Mouse (Mus musculus) heart, embryonic 10.5 days (tissue): ENCODE results near the gene Rassf3. TPM values are rescaled to one million over a fixed set of nuclear protein-coding genes. Genes with fewer than 3 reads are reported as not detected.
A peak's percentile ranks its signal among the peaks of the same experiment; 100 is the strongest.

Source experiments
- DNase-seq: peaks from one replicate; pipeline ENCODE4 v3.0.0-alpha.2; 2017; ENCODE audit warnings: low spot score
- H3K27ac ChIP-seq: fragments of 300-500 bp; sonication (generic); 2 replicates; pipeline ENCODE4 v1.5.1; 2016; ENCODE audit warnings: mild to moderate bottlenecking
- H3K27me3 ChIP-seq: fragments of 300-500 bp; sonication (generic); 2 replicates; pipeline ENCODE4 v1.6.1; 2016; ENCODE audit warnings: mild to moderate bottlenecking; ENCODE audit not compliant: poor library complexity, insufficient read depth, severe bottlenecking
- H3K36me3 ChIP-seq: fragments of 300-500 bp; sonication (generic); 2 replicates; pipeline ENCODE4 v1.6.1; 2016; ENCODE audit warnings: mild to moderate bottlenecking, moderate library complexity
- H3K4me1 ChIP-seq: fragments of 300-500 bp; sonication (generic); 2 replicates; pipeline ENCODE4 v1.6.1; 2016; ENCODE audit warnings: mild to moderate bottlenecking
- H3K4me3 ChIP-seq: fragments of 300-500 bp; sonication (generic); 2 replicates; pipeline ENCODE4 v1.5.1; 2016; ENCODE audit warnings: mild to moderate bottlenecking, moderate library complexity
- H3K9me3 ChIP-seq: fragments of 300-500 bp; sonication (generic); 2 replicates; pipeline ENCODE4 v1.6.1; 2016; ENCODE audit warnings: mild to moderate bottlenecking, moderate library complexity
- WGBS: fragments of 180-500 bp; shearing (Covaris S2); methylation state at CpG from one replicate; pipeline ENCODE4 v1.1.7; 2016; 5-methylcytosine and 5-hydroxymethylcytosine counted together
- polyA plus RNA-seq: library from polyadenylated mRNA; unstranded; fragments of >200 nt; fragmentation: Nextera tagmentation; extraction: Ambion mirVana; gene quantifications from 2 replicates; pipeline ENCODE4 v1.2.1, GENCODE M21; 2016

Gene Rassf3
- polyA plus RNA-seq, 1 experiment from 2014 or later = 21.1 TPM

DNA sequence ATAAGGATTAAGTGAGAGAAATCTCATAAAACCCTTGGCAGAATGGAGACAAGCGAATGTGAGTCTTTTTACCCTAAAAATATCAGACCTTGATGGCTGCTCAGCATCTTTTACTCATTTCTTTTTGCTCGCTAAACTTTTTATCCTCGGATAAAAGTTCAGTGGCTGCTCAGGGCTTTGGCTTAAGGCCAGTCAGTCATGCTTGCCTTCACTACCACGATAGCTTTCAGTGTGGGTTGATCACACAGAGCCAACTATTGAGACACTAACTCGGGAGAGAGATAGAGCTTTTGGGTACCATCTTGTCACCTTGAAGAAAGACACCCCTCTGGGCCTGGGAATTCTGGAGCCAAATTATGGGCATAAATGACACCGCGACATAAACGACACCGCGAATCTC is 5.0 kb upstream of the Rassf3 start:
- DNase-seq = no peak
- WGBS = 89% methylated on average over 10 of the region's 10 CpGs
- H3K4me1 ChIP-seq = peaks cover 9% of the 10 kb centered on the region
- no peaks in the 10 kb centered on the region for H3K9me3 ChIP-seq
- H3K27ac ChIP-seq = no peak overlapping the region
- no peaks in the 10 kb centered on the region for H3K36me3 ChIP-seq
- no peaks in the 10 kb centered on the region for H3K27me3 ChIP-seq
- no peak overlapping the region for H3K4me3 ChIP-seq

DNA sequence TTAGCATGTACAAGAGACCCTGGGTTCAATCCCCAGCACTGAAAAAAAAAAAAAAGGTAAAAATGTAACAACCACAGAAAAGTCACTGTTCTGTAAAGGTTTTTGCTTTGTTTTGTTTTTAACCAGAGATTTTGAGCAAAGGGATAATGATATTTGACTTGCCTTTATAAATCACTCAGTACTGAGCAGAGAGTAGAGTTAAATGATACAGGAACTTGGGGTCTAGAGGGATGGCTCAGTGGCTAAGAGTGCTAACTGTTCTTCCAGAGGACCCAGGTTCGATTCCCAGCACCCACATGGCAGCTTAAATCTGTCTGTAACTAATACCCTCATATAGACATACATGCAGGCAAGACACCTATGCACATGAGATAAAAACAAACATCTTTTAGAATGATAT is 3.8 kb upstream of the Rassf3 start:
- WGBS = 91% methylated on average over 1 of the region's 1 CpGs
- Histone ChIP-seq H3K4me1 (peaks cover 17% of the 10 kb centered on the region), H3K36me3 (no peaks in the 10 kb centered on the region), H3K9me3 (no peaks in the 10 kb centered on the region), H3K27ac (no peak overlapping the region), H3K27me3 (no peaks in the 10 kb centered on the region), H3K4me3 (no peak overlapping the region)
- DNase-seq = no peak

DNA sequence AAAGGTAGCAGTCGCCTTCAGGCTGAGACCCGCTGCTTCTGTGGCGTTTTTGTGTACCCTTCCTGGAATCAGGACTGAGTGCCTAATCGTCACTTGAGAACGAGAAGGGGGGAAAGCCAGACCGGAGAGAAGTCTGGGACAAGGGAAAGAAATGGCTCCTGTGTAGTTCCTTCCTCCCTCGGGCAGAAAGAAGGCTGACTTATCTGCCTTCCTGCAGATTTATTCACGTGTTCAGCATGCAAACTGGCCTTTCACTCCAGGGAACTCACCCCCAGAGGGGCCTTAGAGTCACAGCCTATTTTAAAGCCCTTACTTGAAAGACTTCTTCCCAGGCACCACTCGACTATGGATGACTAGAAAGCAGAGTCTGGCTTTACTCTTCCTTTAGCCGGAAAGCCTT is 1.3 kb upstream of the Rassf3 start:
- peaks cover 39% of the 10 kb centered on the region for H3K4me1 ChIP-seq
- WGBS = 10% methylated on average over 10 of the region's 10 CpGs
- no peaks in the 10 kb centered on the region for H3K36me3 ChIP-seq
- no peaks in the 10 kb centered on the region for H3K27me3 ChIP-seq
- DNase-seq = no peak
- H3K27ac ChIP-seq = peak overlapping the region; percentile 98
- H3K4me3 ChIP-seq = peak overlapping the region; percentile 97; the same call in 1 of the 2 replicates
- no peaks in the 10 kb centered on the region for H3K9me3 ChIP-seq

DNA sequence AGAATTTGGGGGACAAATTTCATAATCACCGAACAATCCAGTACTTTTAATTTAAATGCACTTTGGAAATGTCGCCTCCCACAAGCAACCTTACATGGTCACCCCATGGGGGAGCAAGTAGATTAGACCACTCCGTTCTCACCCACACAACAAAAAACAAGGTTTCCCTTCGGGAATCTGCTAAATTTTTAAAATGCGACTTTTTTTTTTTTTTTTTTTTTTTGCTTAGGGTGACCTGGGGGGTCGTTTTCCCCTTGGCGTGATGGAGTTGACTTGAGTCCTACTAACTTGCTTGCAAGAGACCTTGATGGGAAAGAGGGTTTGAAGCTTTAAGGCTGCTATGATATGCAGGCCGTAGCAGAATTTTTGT is 806 bp upstream of the Rassf3 start:
- Histone ChIP-seq H3K27ac (peak overlapping the region; percentile 98), H3K9me3 (no peaks in the 10 kb centered on the region), H3K4me3 (peak overlapping the region; percentile 97), H3K27me3 (no peaks in the 10 kb centered on the region), H3K36me3 (no peaks in the 10 kb centered on the region), H3K4me1 (peaks cover 44% of the 10 kb centered on the region)
- WGBS = 16% methylated on average over 8 of the region's 8 CpGs
- DNase-seq = no peak

DNA sequence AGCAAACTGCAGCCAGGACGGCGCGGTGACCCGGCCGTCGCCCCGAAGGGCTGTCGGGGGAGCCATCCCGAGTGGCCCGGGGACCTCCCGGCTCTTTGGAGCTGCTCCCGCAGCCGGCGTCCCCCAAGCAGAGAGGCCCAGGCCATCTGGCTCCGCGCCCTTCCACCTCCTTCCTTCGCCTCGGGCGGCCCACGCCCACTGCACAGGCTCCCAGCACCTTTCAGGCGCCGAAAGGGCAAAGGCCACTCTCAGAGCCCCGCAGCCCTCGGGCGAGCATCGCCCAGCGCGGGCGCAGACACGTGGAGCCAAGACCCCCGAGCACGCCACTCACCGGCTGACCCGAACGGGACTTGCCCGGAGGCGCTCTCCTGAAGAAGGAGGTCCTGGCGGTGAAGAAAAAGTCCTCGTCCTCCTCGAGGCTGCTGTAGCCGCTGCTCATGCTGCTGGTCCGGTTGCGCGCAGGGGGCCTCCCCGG is 438 bp downstream of the Rassf3 start:
- peak; percentile 90 for DNase-seq
- WGBS = under 1% methylated on average over 45 of the region's 45 CpGs

DNA sequence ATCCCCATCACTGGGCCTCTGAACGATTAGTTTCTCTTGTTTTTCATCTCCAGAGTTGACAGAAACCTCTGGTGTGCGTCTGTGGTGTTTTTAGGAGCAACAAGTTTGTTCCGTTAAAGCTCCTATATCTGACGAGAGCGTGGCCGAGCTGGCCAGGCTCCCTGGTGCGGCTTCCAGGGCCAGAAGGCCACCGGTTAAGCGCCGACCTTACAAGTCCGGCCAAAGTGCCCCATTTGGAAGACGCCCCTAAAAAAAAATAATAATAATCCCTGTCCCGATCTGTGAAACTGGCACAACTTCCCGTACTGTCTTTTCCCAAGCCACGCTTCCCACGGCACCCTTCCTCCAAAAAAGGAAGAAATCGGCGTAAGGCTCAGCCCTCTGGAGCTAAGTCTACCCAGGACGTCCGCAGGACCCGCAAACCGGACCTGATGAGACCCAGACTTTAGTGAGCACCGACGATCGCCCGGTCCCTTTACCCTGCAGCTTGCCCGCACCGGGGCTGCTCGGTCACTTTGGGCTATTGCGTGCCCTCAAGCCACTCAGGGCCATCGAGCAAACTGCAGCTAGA is 961 bp downstream of the Rassf3 start:
- Histone ChIP-seq H3K9me3 (no peaks in the 10 kb centered on the region), H3K4me1 (peaks cover 50% of the 10 kb centered on the region), H3K4me3 (peak overlapping the region; percentile 97), H3K36me3 (no peaks in the 10 kb centered on the region), H3K27ac (peak overlapping the region; percentile 98), H3K27me3 (no peaks in the 10 kb centered on the region)
- no peak for DNase-seq
- under 1% methylated on average over 31 of the region's 31 CpGs for WGBS

More for the DNA sequence above, 438 bp downstream of the Rassf3 start:
- Histone ChIP-seq H3K27ac (peak overlapping the region; percentile 98), H3K4me1 (peaks cover 50% of the 10 kb centered on the region), H3K36me3 (no peaks in the 10 kb centered on the region), H3K9me3 (no peaks in the 10 kb centered on the region), H3K4me3 (peak overlapping the region; percentile 97), H3K27me3 (no peaks in the 10 kb centered on the region)

DNA sequence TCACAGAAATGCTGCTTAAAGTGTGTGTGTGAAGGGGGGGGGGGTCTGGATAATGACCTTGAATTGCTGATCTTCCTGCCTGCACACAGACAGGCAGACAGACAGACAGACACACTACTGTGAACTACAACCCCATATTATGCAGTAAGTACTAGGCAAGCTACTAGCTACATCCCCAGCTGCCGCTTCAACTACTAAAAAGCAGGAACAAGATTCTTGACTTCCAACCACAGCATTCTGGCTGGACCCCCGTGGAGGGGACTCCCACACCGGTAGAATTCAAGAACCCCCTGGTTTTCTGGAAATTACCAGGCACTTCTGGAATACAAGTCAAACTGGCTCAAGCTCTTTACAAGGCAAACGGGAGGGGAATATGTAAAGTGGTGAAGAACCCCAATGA is 1.9 kb downstream of the Rassf3 start:
- 17% methylated on average over 4 of the region's 4 CpGs for WGBS
- no peak for DNase-seq
- Histone ChIP-seq H3K9me3 (no peaks in the 10 kb centered on the region), H3K27ac (peak overlapping the region; percentile 98), H3K4me1 (peaks cover 57% of the 10 kb centered on the region), H3K27me3 (no peaks in the 10 kb centered on the region), H3K36me3 (no peaks in the 10 kb centered on the region), H3K4me3 (peak overlapping the region; percentile 97)

DNA sequence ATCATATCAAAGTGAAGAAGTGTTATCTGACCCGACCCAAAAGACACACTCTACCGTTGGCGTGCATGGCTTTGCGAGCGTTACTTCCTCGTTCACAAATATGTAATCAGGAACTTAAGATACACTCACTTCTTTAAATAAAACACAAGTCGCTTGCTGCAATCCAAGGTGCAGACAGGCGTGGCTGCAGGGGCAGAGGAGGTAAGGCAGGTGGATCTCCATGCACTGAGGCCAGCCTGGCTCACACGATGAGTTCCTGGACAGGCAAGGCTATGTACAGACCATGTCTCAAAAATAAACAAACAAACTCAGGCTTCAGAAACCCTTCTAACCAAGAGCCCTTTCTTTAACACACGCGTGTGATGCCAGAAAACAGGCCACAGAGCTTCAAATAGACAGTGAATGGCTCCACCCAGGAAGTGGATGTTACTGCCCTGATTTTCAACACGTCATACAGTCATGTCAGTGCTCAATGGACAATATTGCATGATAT is 2.4 kb downstream of the Rassf3 start:
- H3K4me1 ChIP-seq = peaks cover 62% of the 10 kb centered on the region
- WGBS = 29% methylated on average over 12 of the region's 12 CpGs

DNA sequence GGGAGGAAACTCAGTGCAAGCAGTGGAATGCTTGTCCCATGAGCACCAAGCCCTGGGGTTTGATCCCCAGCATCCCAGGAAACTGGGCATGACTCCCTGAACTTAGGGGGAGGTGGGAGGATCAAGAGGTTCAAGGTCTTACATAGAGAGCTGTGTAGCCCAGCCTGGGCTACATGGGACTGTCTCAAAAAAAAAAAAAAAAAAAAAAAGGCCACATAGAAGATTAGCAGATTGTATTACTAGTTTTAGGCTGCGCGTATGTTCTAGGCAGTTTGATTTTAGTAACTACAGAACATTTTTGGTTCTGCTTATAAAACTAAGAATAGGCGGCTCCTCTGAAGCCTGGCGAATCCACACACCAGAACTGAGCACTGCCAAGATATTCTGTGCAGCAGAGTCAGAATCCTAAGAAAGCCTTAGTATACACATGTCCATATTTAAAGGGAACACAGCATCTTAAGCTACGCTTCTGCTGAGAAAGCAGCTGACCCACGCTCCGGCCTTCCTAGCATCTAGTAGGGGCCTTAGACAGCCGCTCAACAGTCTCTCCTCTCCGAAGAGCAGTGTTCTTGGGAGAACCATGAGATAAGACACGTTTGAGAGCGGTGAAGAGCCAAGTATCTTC is 3.4 kb downstream of the Rassf3 start:
- peak overlapping the region; percentile 74; the same call in 1 of the 2 replicates for H3K27ac ChIP-seq
- peak overlapping the region; percentile 33 for H3K4me3 ChIP-seq
- DNase-seq = no peak
- peaks cover 73% of the 10 kb centered on the region for H3K4me1 ChIP-seq
- no peaks in the 10 kb centered on the region for H3K36me3 ChIP-seq
- no peaks in the 10 kb centered on the region for H3K9me3 ChIP-seq
- WGBS = 54% methylated on average over 11 of the region's 11 CpGs
- no peaks in the 10 kb centered on the region for H3K27me3 ChIP-seq

More for the DNA sequence above, 2.4 kb downstream of the Rassf3 start:
- H3K27ac ChIP-seq = peak overlapping the region; percentile 98
- DNase-seq = no peak
- no peaks in the 10 kb centered on the region for H3K27me3 ChIP-seq
- H3K9me3 ChIP-seq = no peaks in the 10 kb centered on the region
- H3K36me3 ChIP-seq = no peaks in the 10 kb centered on the region
- H3K4me3 ChIP-seq = peak overlapping the region; percentile 97

DNA sequence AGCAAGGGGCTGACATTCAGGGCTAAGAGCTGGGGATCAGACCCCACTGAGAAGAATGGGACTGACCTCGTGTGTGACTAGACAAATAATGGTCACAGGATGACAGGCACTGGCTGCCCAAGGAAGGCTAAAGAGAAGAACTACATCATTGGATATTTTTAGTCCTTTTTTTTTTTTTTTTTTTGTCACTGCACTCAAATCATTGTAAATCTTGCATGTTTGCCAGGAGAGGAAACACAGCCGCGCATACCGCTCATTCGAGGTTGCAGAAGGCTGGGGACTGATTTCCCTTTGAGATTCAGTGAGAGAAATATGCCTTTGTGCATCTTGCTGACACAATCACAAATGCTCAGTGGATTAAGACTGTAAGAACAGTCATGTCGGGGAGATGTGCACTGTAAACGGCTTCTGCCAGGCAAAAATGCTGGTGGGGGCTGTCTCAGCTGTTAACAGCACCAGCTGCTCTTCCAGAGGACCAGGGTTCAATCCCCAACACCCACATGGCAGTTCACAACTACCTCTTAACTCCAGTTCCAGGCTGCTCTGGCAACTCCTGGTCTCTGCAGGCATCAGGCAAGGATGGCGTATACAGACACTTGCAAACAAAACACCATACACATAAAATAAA is 4.5 kb downstream of the Rassf3 start:
- Histone ChIP-seq H3K9me3 (no peaks in the 10 kb centered on the region), H3K4me3 (no peak overlapping the region), H3K36me3 (no peaks in the 10 kb centered on the region; the same call in 1 of the 2 replicates), H3K27ac (peak overlapping the region; percentile 64; the same call in 1 of the 2 replicates), H3K27me3 (no peaks in the 10 kb centered on the region), H3K4me1 (peaks cover 73% of the 10 kb centered on the region)
- DNase-seq = no peak
- 38% methylated on average over 8 of the region's 8 CpGs for WGBS

DNA sequence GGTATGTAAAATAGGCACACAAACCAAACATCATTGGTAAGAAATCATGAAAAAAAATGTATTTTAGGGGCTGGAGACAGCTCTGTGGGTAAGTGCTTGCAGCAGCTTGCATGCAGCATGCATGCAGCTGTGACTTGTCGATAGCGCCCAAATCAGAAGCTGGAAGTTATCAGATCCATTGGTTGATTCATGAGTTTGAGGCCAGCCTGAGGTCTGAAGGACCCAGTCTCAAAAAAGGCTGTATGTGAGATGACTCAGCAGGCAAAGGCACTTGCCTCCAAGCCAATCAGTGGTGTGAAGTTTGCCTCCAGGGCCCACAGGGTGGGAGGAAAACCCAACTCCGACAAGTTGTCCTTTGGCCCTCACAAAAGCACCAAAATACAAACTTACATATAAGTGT is 6.5 kb downstream of the Rassf3 start:
- no peak for DNase-seq
- Histone ChIP-seq H3K36me3 (no peaks in the 10 kb centered on the region; the same call in 1 of the 2 replicates), H3K27ac (0 out of 2 replicates have a peak overlapping the region, but pooled peaks have one; percentile 48), H3K27me3 (no peaks in the 10 kb centered on the region), H3K4me3 (no peak overlapping the region), H3K9me3 (no peaks in the 10 kb centered on the region), H3K4me1 (peaks cover 70% of the 10 kb centered on the region)
- 36% methylated on average over 3 of the region's 3 CpGs for WGBS

DNA sequence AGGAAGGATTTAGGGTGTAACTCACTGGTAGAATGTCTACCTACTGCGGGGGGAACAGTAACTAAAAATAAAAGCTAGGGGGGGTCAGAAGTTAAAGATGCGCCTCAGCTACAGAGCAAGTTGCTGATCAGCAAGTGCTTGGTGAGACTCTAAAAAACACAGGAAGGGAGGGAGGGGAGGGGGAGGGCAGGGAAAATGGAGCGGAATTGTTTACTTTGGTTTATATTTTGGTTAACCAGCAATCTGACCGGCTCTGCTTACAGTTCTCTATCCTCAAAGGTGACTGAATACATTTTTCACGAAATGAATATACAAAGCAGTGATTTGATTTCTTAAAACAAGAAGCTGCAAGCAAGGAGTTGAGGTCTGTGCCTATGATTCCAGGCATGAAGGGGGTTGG is 7.2 kb downstream of the Rassf3 start:
- H3K9me3 ChIP-seq = no peaks in the 10 kb centered on the region
- DNase-seq = no peak
- peak overlapping the region; percentile 48; the same call in 1 of the 2 replicates for H3K27ac ChIP-seq
- WGBS = 27% methylated on average over 5 of the region's 5 CpGs
- no peak overlapping the region for H3K4me3 ChIP-seq
- no peaks in the 10 kb centered on the region for H3K27me3 ChIP-seq
- peaks cover 63% of the 10 kb centered on the region for H3K4me1 ChIP-seq
- H3K36me3 ChIP-seq = no peaks in the 10 kb centered on the region; the same call in 1 of the 2 replicates

DNA sequence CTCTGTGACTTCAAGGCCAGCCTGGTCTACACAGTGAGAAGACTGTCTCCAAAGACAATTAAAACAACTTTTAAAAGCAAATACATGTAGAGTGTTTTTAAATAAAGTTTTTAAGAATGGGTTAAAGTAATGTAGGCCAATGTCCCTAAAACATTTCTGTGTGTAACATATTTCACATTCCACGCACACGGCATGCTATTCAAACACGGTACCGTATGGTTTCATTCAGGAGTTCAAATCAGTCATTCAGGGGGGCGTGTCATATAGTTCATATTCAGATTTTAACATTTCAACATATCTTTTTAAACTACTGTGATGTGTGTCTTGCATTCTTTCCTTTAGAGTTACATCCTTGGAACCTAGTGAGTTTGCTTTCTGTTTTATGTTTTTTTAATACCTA is 7.9 kb downstream of the Rassf3 start:
- no peaks in the 10 kb centered on the region for H3K9me3 ChIP-seq
- no peak for DNase-seq
- H3K27me3 ChIP-seq = no peaks in the 10 kb centered on the region
- H3K27ac ChIP-seq = no peak overlapping the region
- 86% methylated on average over 5 of the region's 5 CpGs for WGBS
- no peaks in the 10 kb centered on the region; the same call in 1 of the 2 replicates for H3K36me3 ChIP-seq
- peaks cover 56% of the 10 kb centered on the region for H3K4me1 ChIP-seq
- H3K4me3 ChIP-seq = no peak overlapping the region
